Mouse (Mus musculus) spleen, adult 2 months (tissue): ENCODE results near the gene Pex3.

Experiments
- CTCF ChIP-seq: fragments of 200-500 bp; IDR thresholded peaks from 2 replicates; pipeline ENCODE4 v1.5.1; 2011; ENCODE audit warnings: mild to moderate bottlenecking, inconsistent platforms; ENCODE audit not compliant: insufficient read depth, insufficient read length, insufficient replicate concordance; ENCODE audit errors: extremely low read depth
- POLR2A ChIP-seq: fragments of 200-500 bp; IDR thresholded peaks from 2 replicates; pipeline ENCODE4 v1.6.1; 2011; ENCODE audit warnings: low read depth, low read length, inconsistent platforms

GRCm38 (mm10) chr10:13539769-13540333, 13.1 kb downstream of the Pex3 start:
- TF ChIP-seq CTCF (no peak), POLR2A (no peak)
